Mouse (Mus musculus): ENCODE data around the gene 9130230L23Rik. TPM values are rescaled to one million over a fixed set of nuclear protein-coding genes. Genes with fewer than 3 reads are reported as not detected.

The 9130230L23Rik gene
- total and polyA plus RNA-seq, 3 experiments: 0.22 TPM; not detected in 2

GRCm38 (mm10) chr5:65937998-65938715 lies 65.9 kb downstream of the 9130230L23Rik start (continued):
- TF ChIP-seq BHLHE40 (IDR thresholded peaks at IDR 0.05; ENCODE audit: borderline replicate concordance, low read depth, low read length) (peak; percentile 83), MYC (IDR thresholded peaks at IDR 0.05; ENCODE audit: low read depth, low read length) (peak; percentile 94), SIN3A (IDR thresholded peaks at IDR 0.05; ENCODE audit: low read length) (peak; percentile 84)

GRCm38 (mm10) chr5:65937011-65937726 lies 66.9 kb downstream of the 9130230L23Rik start:
- no peak overlapping the region for H3K4me3 ChIP-seq (ENCODE audit: control insufficient read depth in 1 of 2, insufficient read depth in 1 of 2, low read depth in 2 of 2, low read length in 2 of 2)
- no peak for TF ChIP-seq RCOR1 (IDR thresholded peaks at IDR 0.05; ENCODE audit: low read depth, low read length)
- peak; percentile 3; the same call in 1 of the 2 replicates for TF ChIP-seq NELFE (IDR thresholded peaks at IDR 0.05; ENCODE audit: low read depth, low read length)
- no peak for TF ChIP-seq POLR2AphosphoS2 (IDR thresholded peaks at IDR 0.05; ENCODE audit: low read length)
- H3K27me3 ChIP-seq (ENCODE audit: control insufficient read depth in 1 of 2, insufficient read depth in 2 of 2, low read length in 2 of 2): no peaks in the 10 kb centered on the region
- no peak overlapping the region for H3K27ac ChIP-seq (ENCODE audit: control insufficient read depth, low read depth, low read length)
- H3K4me1 ChIP-seq (ENCODE audit: control insufficient read depth in 1 of 2, insufficient read depth in 2 of 2, low read length in 2 of 2): peaks cover 0 to 15% of the 10 kb centered on the region in 2 experiments; a peak in 2 of 4 replicates
- no peaks in the 10 kb centered on the region for H3K9me3 ChIP-seq (replicated peaks; ENCODE audit: insufficient read depth, low read length)
- 0 out of 2 replicates have a peak overlapping the region, but pooled peaks have one; percentile 5 for H3K9ac ChIP-seq (ENCODE audit: control insufficient read depth, low read depth, low read length, poor library complexity, severe bottlenecking)
- DNase-seq (ENCODE audit: low read depth, low spot score): no peak
- H3K36me3 ChIP-seq (ENCODE audit: control insufficient read depth in 1 of 2, insufficient read depth in 2 of 2, low read length in 2 of 2): peaks cover 0 to 8% of the 10 kb centered on the region in 2 experiments; a peak in 2 of 4 replicates
- no peaks in the 10 kb centered on the region for H3K79me2 ChIP-seq (ENCODE audit: control insufficient read depth, insufficient read depth, low read length, poor library complexity)

GRCm38 (mm10) chr5:65934783-65935182 lies 69.3 kb downstream of the 9130230L23Rik start, which contains the start of gene Chrna9:
Chrna9 (plus strand) TSS chr5:65934921.
- H3K79me2 ChIP-seq (ENCODE audit: control insufficient read depth, insufficient read depth, low read length, poor library complexity): no peaks in the 10 kb centered on the region
- DNase-seq (ENCODE audit: low read depth, low spot score): no peak
- H3K27me3 ChIP-seq (ENCODE audit: control insufficient read depth in 1 of 2, insufficient read depth in 2 of 2, low read length in 2 of 2): no peaks in the 10 kb centered on the region
- peaks cover 0 to 3% of the 10 kb centered on the region in 2 experiments; a peak in 2 of 4 replicates for H3K36me3 ChIP-seq (ENCODE audit: control insufficient read depth in 1 of 2, insufficient read depth in 2 of 2, low read length in 2 of 2)
- no peak for TF ChIP-seq POLR2A (IDR thresholded peaks at IDR 0.05; ENCODE audit: control insufficient read depth in 1 of 2, insufficient read depth in 1 of 2, low read depth in 1 of 2, low read length in 2 of 2, poor library complexity in 1 of 2)
- no peak for TF ChIP-seq EP300 (IDR thresholded peaks at IDR 0.05; ENCODE audit: low read depth in 1 of 2, low read length in 2 of 2)
- TF ChIP-seq TAL1 (IDR thresholded peaks at IDR 0.05; ENCODE audit: low read length): no peak
- no peak for TF ChIP-seq ZKSCAN1 (IDR thresholded peaks at IDR 0.05; ENCODE audit: low read depth, low read length)
- no peak for TF ChIP-seq MAFK (IDR thresholded peaks at IDR 0.05; ENCODE audit: borderline replicate concordance, low read depth, low read length)
- no peak for TF ChIP-seq CHD2 (IDR thresholded peaks at IDR 0.05; ENCODE audit: low read length)
- no peak for TF ChIP-seq RCOR1 (IDR thresholded peaks at IDR 0.05; ENCODE audit: low read depth, low read length)
- TF ChIP-seq ZMIZ1 (IDR thresholded peaks at IDR 0.05; ENCODE audit: low read depth, low read length): no peak
- no peak for TF ChIP-seq HCFC1 (IDR thresholded peaks at IDR 0.05; ENCODE audit: low read depth, low read length)
- no peak for TF ChIP-seq TBP (IDR thresholded peaks at IDR 0.05; ENCODE audit: low read depth, low read length)
- TF ChIP-seq ETS1 (IDR thresholded peaks at IDR 0.05; ENCODE audit: low read depth, low read length): no peak
- TF ChIP-seq TCF12 (IDR thresholded peaks at IDR 0.05; ENCODE audit: low read depth, low read length): no peak
- no peak for TF ChIP-seq ZC3H11A (IDR thresholded peaks at IDR 0.05; ENCODE audit: low read depth, low read length)
- no peak for TF ChIP-seq E2F4 (IDR thresholded peaks at IDR 0.05; ENCODE audit: borderline replicate concordance, low read depth, low read length)
- TF ChIP-seq UBTF (IDR thresholded peaks at IDR 0.05; ENCODE audit: borderline replicate concordance, insufficient read depth, low read depth, low read length): no peak
- no peaks in the 10 kb centered on the region for H3K9me3 ChIP-seq (replicated peaks; ENCODE audit: insufficient read depth, low read length)
- peaks cover 0 to 5% of the 10 kb centered on the region in 2 experiments; a peak in 1 of 4 replicates for H3K4me1 ChIP-seq (ENCODE audit: control insufficient read depth in 1 of 2, insufficient read depth in 2 of 2, low read length in 2 of 2)
- H3K9ac ChIP-seq (ENCODE audit: control insufficient read depth, low read depth, low read length, poor library complexity, severe bottlenecking): no peak within 1 kb of the TSS
- no peak within 1 kb of the TSS for H3K27ac ChIP-seq (ENCODE audit: control insufficient read depth, low read depth, low read length)
- no peak within 1 kb of the TSS for H3K4me3 ChIP-seq (ENCODE audit: control insufficient read depth in 1 of 2, insufficient read depth in 1 of 2, low read depth in 2 of 2, low read length in 2 of 2)

Data from MEL (cell line).